Mouse (Mus musculus): ENCODE results near the gene Gse1.

DNA sequence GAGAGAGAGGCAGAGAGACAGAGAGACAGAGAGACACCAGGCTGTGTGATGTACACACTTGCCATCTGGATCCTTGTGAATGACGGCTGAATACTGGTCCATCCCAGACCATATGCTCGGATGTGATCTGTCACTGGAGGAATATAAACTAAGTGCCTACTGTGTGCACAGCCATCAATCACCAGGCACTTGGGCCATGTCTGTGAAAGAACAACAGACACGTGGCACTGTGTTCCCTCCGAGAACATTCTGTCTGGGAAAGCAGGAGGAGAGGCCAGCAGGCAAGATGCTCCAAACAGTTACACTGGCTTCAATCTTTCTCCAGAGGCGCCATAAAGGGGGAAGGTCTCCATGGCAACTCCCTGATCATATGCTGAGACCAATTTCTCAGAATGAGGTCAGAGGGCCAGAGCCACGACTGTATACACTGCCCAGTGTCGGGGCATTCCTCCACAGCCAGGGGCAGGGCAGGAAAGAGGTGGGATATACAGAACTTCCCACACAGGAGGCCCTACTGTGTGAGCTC lies 47.7 kb upstream of the Gse1 start:
- TF ChIP-seq MYOG (IDR thresholded peaks at IDR 0.05; ENCODE audit: control insufficient read depth in 1 of 3, insufficient read depth in 1 of 3, insufficient read length in 2 of 3, low read depth in 2 of 3) (no peak), POLR2A (IDR thresholded peaks at IDR 0.05; ENCODE audit: insufficient read length, low read depth) (no peak), MAX (IDR thresholded peaks at IDR 0.05; ENCODE audit: low read depth) (no peak), SRF (IDR thresholded peaks at IDR 0.05; ENCODE audit: control insufficient read depth, insufficient read length, low read depth) (no peak), USF1 (IDR thresholded peaks at IDR 0.05; ENCODE audit: low read depth) (no peak), E2F4 (IDR thresholded peaks at IDR 0.05; ENCODE audit: insufficient read depth) (no peak), POLR2AphosphoS2 (IDR thresholded peaks at IDR 0.05; ENCODE audit: insufficient read length, low read depth) (no peak), TCF12 (IDR thresholded peaks at IDR 0.05; ENCODE audit: insufficient read depth, poor library complexity, severe bottlenecking) (no peak), MYOD1 (IDR thresholded peaks at IDR 0.05; ENCODE audit: control insufficient read depth in 1 of 3, insufficient read length in 2 of 3, low read depth in 2 of 3) (no peak), REST (IDR thresholded peaks at IDR 0.05; ENCODE audit: insufficient read depth, insufficient read length) (no peak), CEBPB (IDR thresholded peaks at IDR 0.05; ENCODE audit: insufficient read depth, poor library complexity, severe bottlenecking) (no peak), TCF3 (IDR thresholded peaks at IDR 0.05; ENCODE audit: insufficient read length, low read depth) (no peak)

Data from myocyte (in vitro differentiated cells).